Mouse (Mus musculus): ENCODE results near the gene Olfr1318.

The Olfr1318 gene

DNA sequence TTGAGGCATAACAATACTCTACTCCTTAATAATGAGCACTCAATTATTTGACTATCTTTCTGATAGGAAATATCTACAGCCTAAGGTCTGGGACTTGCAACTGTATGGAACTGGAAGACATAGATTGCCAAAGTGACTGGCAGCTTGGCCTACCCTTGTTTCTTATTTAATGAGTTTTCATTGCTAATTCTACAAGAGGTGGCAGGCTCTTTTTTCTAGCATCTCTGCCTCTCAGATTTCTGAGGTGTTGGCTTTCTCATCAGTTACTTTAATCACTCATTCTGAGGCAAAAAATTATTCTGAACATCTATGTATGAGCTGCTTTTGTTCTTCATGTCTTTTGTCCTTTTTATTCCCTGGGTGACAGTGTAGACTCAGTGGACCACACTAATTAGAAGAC lies at the start of gene Olfr1318:
Gene Olfr1318 (plus strand): TSS at position 301 of the 400 bp plus-strand sequence.
- no peak for DNase-seq (ENCODE audit: low spot score in 2 of 2)

DNA sequence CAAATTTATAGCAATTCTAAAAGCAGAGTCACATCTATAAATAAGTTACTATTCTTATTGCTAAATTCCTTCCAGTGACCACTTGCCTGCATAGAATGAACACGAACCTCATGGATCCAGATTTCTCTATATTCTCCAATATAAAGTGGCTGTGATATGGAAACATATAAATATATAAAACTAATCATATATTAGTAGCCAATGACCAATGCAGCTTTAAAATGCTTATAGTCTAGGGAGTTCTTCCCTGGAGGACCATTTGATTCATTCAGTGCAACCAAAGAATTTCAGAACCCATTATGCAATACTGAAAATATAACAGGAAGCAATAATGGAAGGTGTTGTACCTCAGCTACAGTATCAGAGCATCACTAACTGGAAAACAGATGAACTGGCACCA lies 38.7 kb upstream of the Olfr1318 start, which contains the start of gene Olfr1315-ps1:
Gene Olfr1315-ps1 (minus strand): TSS at position 101 of the 400 bp plus-strand sequence.
- no peak for DNase-seq (ENCODE audit: low spot score in 2 of 2)

DNA sequence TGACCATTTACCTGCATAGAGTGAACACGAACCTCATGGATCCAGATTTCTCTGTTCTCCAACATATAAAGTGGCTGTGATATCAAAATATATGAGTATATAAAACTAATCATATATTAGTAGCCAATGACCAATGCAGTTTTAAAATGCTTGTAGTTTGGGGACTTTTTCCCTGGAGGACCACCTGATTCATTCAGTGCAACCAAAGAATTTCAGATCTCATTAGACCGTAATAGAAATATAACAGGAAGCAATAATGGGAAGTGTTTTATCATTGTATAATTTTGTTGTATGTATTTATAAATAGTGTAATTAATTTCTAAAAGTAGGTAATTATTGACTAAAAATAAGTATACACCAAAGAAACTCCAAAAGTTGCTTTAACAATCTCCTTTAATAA lies 19.1 kb upstream of the Olfr1318 start, which contains the start of gene Olfr1316:
Gene Olfr1316 (minus strand): TSS at position 101 of the 400 bp plus-strand sequence.
- DNase-seq (ENCODE audit: low spot score in 2 of 2): no peak

DNA sequence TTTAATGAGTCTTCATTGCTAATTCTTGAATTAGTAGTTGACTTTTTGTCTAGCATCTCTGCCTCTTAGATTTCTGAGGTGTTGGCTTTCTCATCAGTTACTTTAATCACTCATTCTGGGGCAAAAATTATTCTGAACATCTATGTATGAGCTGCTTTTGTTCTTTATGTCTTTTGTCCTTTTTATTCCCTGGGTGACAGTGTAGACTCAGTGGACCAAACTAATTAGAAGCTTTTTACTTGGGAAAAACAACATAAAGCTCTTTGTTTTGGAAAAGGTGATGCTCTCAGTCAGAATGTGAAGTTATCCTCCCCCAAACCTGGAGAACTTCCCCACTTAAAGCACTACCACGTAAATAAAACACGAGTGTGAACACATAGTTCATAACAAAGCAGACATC lies 14.0 kb upstream of the Olfr1318 start, which contains the start of gene Olfr1317:
Gene Olfr1317 (plus strand): TSS at position 301 of the 400 bp plus-strand sequence.
- no peak for DNase-seq (ENCODE audit: low spot score in 2 of 2)

DNA sequence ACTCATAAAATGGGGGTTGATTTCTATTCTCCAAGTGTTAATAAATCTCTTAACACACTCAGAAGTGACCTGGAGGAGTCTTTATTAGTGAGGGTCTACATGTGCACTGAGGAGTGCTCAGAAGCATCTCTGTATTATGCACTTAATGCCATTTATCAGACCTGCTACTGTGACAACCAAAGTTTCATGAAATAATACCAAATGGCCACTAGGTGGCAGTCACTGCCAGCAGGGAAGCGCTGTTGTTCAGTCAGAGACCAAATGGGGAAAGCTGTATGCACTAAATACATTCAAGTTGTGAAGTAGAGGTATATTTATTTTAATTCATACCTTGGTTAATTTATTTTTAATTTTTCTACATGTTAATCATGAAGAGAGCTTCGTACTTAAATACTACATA lies 42.9 kb downstream of the Olfr1318 start:
- peak; percentile 62 to 67 for DNase-seq (ENCODE audit: low spot score in 2 of 2)

DNA sequence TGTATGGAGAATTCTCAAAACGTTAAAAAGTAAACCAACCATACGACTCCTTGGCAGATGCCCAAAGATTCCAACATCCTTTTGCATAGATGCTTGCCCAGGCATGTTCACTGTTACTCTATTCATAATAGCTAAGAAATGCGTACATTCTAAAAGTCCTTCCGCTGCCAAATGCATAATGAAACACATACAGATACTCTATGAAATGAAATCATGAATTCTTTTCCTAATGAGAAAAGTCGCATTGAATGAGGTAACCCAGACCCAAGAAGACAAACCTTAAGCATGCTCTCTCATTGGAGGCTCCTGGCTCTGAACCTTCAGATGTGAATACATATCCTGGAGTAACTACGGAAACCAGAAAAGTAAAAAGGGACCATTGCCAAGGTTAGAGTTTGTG lies 49.1 kb downstream of the Olfr1318 start:
- DNase-seq (ENCODE audit: low spot score in 2 of 2): no peak
